Comparison of ENCODE assay signal across 22 mouse cellular contexts in the genomic region with DNA sequence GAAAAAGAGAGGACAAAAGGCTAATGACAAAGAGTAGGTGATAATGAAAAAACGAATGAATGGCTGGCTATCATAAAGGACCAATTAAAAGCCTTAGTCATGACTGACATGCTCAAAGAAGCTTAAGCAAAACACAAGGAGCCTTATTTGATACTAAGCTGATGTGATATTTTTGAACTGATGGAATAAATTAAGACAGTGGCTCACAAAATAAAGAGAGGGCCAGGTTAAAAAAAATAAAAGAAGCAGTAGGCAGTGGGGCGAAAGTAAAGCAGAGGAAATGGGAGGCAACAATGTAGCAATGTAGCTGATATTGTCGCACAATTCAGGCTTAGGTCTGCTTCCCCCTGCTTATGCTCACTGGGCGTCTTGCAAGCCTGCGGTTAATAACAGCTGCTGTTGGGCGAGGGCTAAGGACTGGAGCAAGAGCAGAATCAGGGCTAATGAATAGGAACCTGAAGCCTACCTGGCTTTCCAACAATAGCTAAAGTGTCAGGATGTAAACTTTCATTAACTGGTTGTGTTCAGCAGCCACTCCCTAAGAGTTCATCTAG.
DNase-seq lines count a peak whose midpoint lies in the region; ATAC-seq lines count a peak whose summit lies in the region.
"Had no signal": no experiment of that assay in that cellular context is flagged by ENCODE, and none has a peak within 500 bp of the region (broad histone marks: within the 10 kb centered on the region; RNA-seq: fewer than 3 reads in every experiment).

No protein-coding gene starts in this region.

- ATAC-seq in embryonic facial prominence, embryonic 14.5 days (ENCODE audit: low read depth) = 0 out of 2 replicates have a peak, but pooled peaks have one; percentile 62
- ATAC-seq in kidney, embryonic 15.5 days (replicated peaks; ENCODE audit: low FRiP score) = no peak
- ATAC-seq in midbrain, embryonic 15.5 days (replicated peaks) = no peak
- ATAC-seq: activated CD4-positive, CD25-positive, alpha-beta regulatory T cell, adult 4 months; CD4-positive, CD25-positive, alpha-beta regulatory T cell, adult 4 months; forebrain, postnatal 0 days had no signal

- no peak overlapping the region for H3K4me3 ChIP-seq in embryonic facial prominence, embryonic 14.5 days (ENCODE audit: low read depth, low read length)
- no peak overlapping the region for H3K4me3 ChIP-seq in embryonic facial prominence, embryonic 10.5 days
- H3K4me3 ChIP-seq in kidney, embryonic 15.5 days (replicated peaks) = no peak overlapping the region
- H3K4me3 ChIP-seq in midbrain, embryonic 15.5 days = no peak overlapping the region
- H3K4me3 ChIP-seq in midbrain, embryonic 10.5 days = no peak overlapping the region
- H3K4me3 ChIP-seq: embryonic facial prominence, embryonic 15.5 days; erythroblast, embryonic 14.5 days; heart, embryonic 12.5 days had no signal

- H3K4me2 ChIP-seq in embryonic facial prominence, embryonic 14.5 days (ENCODE audit: low read depth, low read length) = no peak overlapping the region
- H3K4me2 ChIP-seq in kidney, embryonic 15.5 days = no peak overlapping the region
- no peak overlapping the region for H3K4me2 ChIP-seq in midbrain, embryonic 15.5 days
- H3K4me2 ChIP-seq: embryonic facial prominence, embryonic 15.5 days; heart, embryonic 12.5 days had no signal

- no peaks in the 10 kb centered on the region for H3K9me3 ChIP-seq in embryonic facial prominence, embryonic 14.5 days (ENCODE audit: control insufficient read depth, low read length)
- H3K9me3 ChIP-seq in embryonic facial prominence, embryonic 10.5 days = no peaks in the 10 kb centered on the region
- H3K9me3 ChIP-seq in kidney, embryonic 15.5 days (replicated peaks) = no peaks in the 10 kb centered on the region
- H3K9me3 ChIP-seq in midbrain, embryonic 15.5 days = no peaks in the 10 kb centered on the region
- H3K9me3 ChIP-seq in midbrain, embryonic 10.5 days (replicated peaks) = no peaks in the 10 kb centered on the region
- H3K9me3 ChIP-seq: embryonic facial prominence, embryonic 15.5 days; heart, embryonic 12.5 days had no signal

- DNase-seq in embryonic facial prominence, embryonic 14.5 days (ENCODE audit: low spot score) = peak; percentile 50
- no peak for DNase-seq in embryonic facial prominence, embryonic 10.5 days (ENCODE audit: low spot score)
- no peak for DNase-seq in kidney, adult 18-20 months
- no peak for DNase-seq in midbrain, embryonic 10.5 days (ENCODE audit: low spot score)
- DNase-seq in retina, embryonic 14.5 days (ENCODE audit: low spot score) = peak; percentile 74
- DNase-seq in heart, postnatal 10 days = no peak
- DNase-seq: adrenal gland, postnatal 14 days; B cell, adult 2 months; cerebellum, adult 11-12 months; cerebellum, adult 9-10 months; cerebellum, postnatal 25 days; forebrain, postnatal 0 days; gastrocnemius, postnatal 14 days; heart, postnatal 36 days had no signal

- H3K27me3 ChIP-seq in embryonic facial prominence, embryonic 14.5 days (replicated peaks; ENCODE audit: control insufficient read depth, insufficient read depth, low read length) = no peaks in the 10 kb centered on the region
- H3K27me3 ChIP-seq in embryonic facial prominence, embryonic 10.5 days (replicated peaks; ENCODE audit: low read depth, poor library complexity, severe bottlenecking) = no peaks in the 10 kb centered on the region
- H3K27me3 ChIP-seq in kidney, embryonic 15.5 days = no peaks in the 10 kb centered on the region
- no peaks in the 10 kb centered on the region for H3K27me3 ChIP-seq in midbrain, embryonic 15.5 days (replicated peaks)
- no peaks in the 10 kb centered on the region for H3K27me3 ChIP-seq in midbrain, embryonic 10.5 days (ENCODE audit: low read depth, poor library complexity, severe bottlenecking)
- H3K27me3 ChIP-seq: embryonic facial prominence, embryonic 15.5 days; heart, embryonic 12.5 days had no signal

- 0 out of 2 replicates have a peak, but pooled peaks cover 8% of the 10 kb centered on the region for H3K4me1 ChIP-seq in embryonic facial prominence, embryonic 14.5 days (ENCODE audit: control insufficient read depth, insufficient read depth, low read length)
- H3K4me1 ChIP-seq in embryonic facial prominence, embryonic 10.5 days = peaks cover 28% of the 10 kb centered on the region
- H3K4me1 ChIP-seq in kidney, embryonic 15.5 days = peaks cover 21% of the 10 kb centered on the region
- peaks cover 34% of the 10 kb centered on the region for H3K4me1 ChIP-seq in midbrain, embryonic 15.5 days
- peaks cover 27% of the 10 kb centered on the region for H3K4me1 ChIP-seq in midbrain, embryonic 10.5 days

- intact Hi-C loops in heart, postnatal 10 days (cut with DNase I) = no loop called here

- WGBS in embryonic facial prominence, embryonic 14.5 days = 57% methylated on average over 6 of the region's 6 CpGs
- WGBS in embryonic facial prominence, embryonic 10.5 days = 53% methylated on average over 6 of the region's 6 CpGs
- 57% methylated on average over 6 of the region's 6 CpGs for WGBS in kidney, embryonic 15.5 days
- 24% methylated on average over 6 of the region's 6 CpGs for WGBS in midbrain, embryonic 15.5 days
- WGBS in midbrain, embryonic 10.5 days = 47% methylated on average over 6 of the region's 6 CpGs

- H3K36me3 ChIP-seq in embryonic facial prominence, embryonic 14.5 days (ENCODE audit: control insufficient read depth, insufficient read depth, low read length) = no peaks in the 10 kb centered on the region
- no peaks in the 10 kb centered on the region for H3K36me3 ChIP-seq in embryonic facial prominence, embryonic 10.5 days (replicated peaks)
- H3K36me3 ChIP-seq in kidney, embryonic 15.5 days = no peaks in the 10 kb centered on the region
- no peaks in the 10 kb centered on the region for H3K36me3 ChIP-seq in midbrain, embryonic 15.5 days (replicated peaks)
- H3K36me3 ChIP-seq in midbrain, embryonic 10.5 days = no peaks in the 10 kb centered on the region
- H3K36me3 ChIP-seq: embryonic facial prominence, embryonic 15.5 days; G1E; heart, embryonic 12.5 days had no signal

- H3K9ac ChIP-seq in embryonic facial prominence, embryonic 14.5 days (ENCODE audit: low read depth, low read length) = no peak overlapping the region
- H3K9ac ChIP-seq in kidney, embryonic 15.5 days = no peak overlapping the region
- H3K9ac ChIP-seq in midbrain, embryonic 15.5 days = no peak overlapping the region
- H3K9ac ChIP-seq: embryonic facial prominence, embryonic 15.5 days; forebrain, postnatal 0 days; heart, embryonic 12.5 days had no signal

- no peak overlapping the region for H3K27ac ChIP-seq in embryonic facial prominence, embryonic 14.5 days (replicated peaks; ENCODE audit: low read depth, low read length)
- no peak overlapping the region for H3K27ac ChIP-seq in embryonic facial prominence, embryonic 10.5 days (replicated peaks)
- H3K27ac ChIP-seq in kidney, embryonic 15.5 days = peak overlapping the region; percentile 3; the same call in 1 of the 2 replicates
- H3K27ac ChIP-seq in midbrain, embryonic 15.5 days = peak overlapping the region; percentile 6; the same call in 1 of the 2 replicates
- no peak overlapping the region for H3K27ac ChIP-seq in midbrain, embryonic 10.5 days (replicated peaks)
- H3K27ac ChIP-seq: embryonic facial prominence, embryonic 15.5 days had no signal

Comparison
In these comparisons a context has a peak if more than half of its experiments do, and no peak if none do; other contexts are left out.
1. DNase-seq: peak in embryonic facial prominence, embryonic 14.5 days (single experiment) and retina, embryonic 14.5 days (single experiment); none in embryonic facial prominence, embryonic 10.5 days (single experiment), kidney, adult 18-20 months (single experiment), midbrain, embryonic 10.5 days (single experiment) and heart, postnatal 10 days (0 of 2).
2. H3K27ac ChIP-seq: peak in kidney, embryonic 15.5 days (single experiment) and midbrain, embryonic 15.5 days (single experiment); none in embryonic facial prominence, embryonic 14.5 days (single experiment), embryonic facial prominence, embryonic 10.5 days (single experiment) and midbrain, embryonic 10.5 days (single experiment).